Mouse (Mus musculus): ENCODE results near the gene Atad5. TPM values are rescaled to one million over a fixed set of nuclear protein-coding genes. Genes with fewer than 3 reads are reported as not detected.
A peak's percentile ranks its signal among the peaks of the same experiment; 100 is the strongest.
"Not testable (repeated sequence)": the region's sequence is repeated elsewhere in the genome, so short reads cannot be mapped to it uniquely, and the experiment has no call there.

The Atad5 gene
- polyA plus RNA-seq (2016; fragmentation: Nextera tagmentation; extraction: Ambion mirVana) = 15.0 and 15.9 TPM in 2 replicates

DNA sequence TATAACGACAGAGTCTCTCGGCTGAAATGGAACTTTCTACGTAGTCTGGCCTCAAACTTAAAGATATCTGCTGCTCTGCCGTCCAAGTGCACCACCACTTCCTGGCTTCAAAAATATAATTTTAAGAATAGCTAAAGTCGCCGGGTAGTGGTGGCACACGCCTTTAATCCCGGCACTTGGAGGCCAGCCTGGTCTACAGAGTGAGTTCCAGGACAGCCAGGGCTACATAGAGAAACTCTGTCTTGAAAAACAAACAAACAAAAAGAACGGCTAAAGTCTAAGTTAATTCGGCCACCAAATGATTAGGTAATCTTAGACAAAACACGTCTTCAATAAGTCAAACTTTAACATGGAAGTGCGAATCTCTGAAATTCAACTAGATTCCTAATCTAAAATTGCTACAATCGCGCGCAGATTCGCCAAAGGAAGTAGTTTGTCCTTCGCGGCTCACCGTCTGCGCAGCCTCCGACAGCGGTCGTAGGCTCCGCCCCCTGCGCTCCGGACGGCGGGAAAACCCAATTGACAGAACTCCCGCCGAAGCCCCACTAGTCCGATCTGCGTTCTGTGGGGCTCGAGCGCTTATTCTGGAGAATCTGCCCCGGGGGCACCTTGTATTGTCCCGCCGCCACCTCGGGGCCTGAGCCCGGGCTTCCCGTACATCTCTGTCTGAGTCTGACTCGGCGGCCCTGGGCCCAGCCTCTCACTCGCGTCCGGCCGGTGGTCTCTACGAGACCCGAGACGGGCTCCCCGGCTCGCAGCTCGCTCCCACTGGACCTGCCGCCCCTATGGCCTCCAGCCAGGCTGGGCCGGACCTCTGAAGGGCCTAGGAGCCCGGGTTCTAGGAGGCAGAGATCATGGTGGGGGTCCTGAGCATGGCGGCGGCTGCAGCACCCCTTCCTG lies at the start of gene Atad5:
Gene Atad5 (plus strand): TSS at position 484 of the 900 bp plus-strand sequence.
- Histone ChIP-seq H3K27me3 (replicated peaks) (no peaks in the 10 kb centered on the region), H3K4me1 (peaks cover 66% of the 10 kb centered on the region), H3K4me3 (peak within 1 kb of the TSS; percentile 100), H3K9me3 (replicated peaks) (no peaks in the 10 kb centered on the region), H3K27ac (peak within 1 kb of the TSS; percentile 89), H3K36me3 (peaks cover 21% of the 10 kb centered on the region), H3K4me2 (peak within 1 kb of the TSS; percentile 85), H3K9ac (peak within 1 kb of the TSS; percentile 100)
- 2% methylated on average over 57 of the region's 57 CpGs for WGBS (ENCODE audit: insufficient replicate concordance)
- peak; percentile 77 for ATAC-seq

- Histone ChIP-seq H3K4me3 (no peak overlapping the region), H3K9ac (no peak overlapping the region), H3K4me1 (no peaks in the 10 kb centered on the region), H3K27me3 (replicated peaks) (no peaks in the 10 kb centered on the region), H3K27ac (no peak overlapping the region), H3K4me2 (no peak overlapping the region), H3K9me3 (replicated peaks) (no peaks in the 10 kb centered on the region), H3K36me3 (peaks cover 53% of the 10 kb centered on the region)
- 54% methylated on average over 10 of the region's 10 CpGs for WGBS (ENCODE audit: insufficient replicate concordance)
- ATAC-seq = no peak
These were observed 46.4 kb upstream of the Atad5 start for GRCm38 (mm10) chr11:80042615-80043418.

DNA sequence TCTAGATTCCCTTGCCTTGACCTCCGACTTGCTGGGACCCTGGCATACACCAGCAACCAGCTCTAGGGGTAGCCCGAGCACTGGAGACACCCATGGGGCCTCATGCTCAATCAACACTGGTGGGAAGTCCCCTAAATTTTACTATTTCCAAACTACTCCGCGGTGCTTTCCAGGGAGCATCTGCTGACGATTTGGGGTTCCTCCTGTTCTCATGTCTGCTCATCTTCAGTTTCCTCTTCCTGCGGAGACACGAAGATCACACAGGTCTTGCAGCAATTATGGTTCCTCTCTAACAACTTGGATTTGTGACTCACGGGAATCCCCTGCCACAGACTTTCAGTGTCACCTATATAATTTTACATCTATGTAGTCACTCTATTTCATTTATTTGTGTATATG lies 45.8 kb upstream of the Atad5 start:
- H3K9ac ChIP-seq = no peak overlapping the region
- H3K36me3 ChIP-seq = peaks cover 59% of the 10 kb centered on the region
- no peak for ATAC-seq
- no peaks in the 10 kb centered on the region for H3K4me1 ChIP-seq
- no peaks in the 10 kb centered on the region for H3K27me3 ChIP-seq (replicated peaks)
- no peak overlapping the region for H3K4me3 ChIP-seq
- H3K9me3 ChIP-seq (replicated peaks) = no peaks in the 10 kb centered on the region
- H3K27ac ChIP-seq = no peak overlapping the region
- no peak overlapping the region for H3K4me2 ChIP-seq
- WGBS (ENCODE audit: insufficient replicate concordance) = 77% methylated on average over 8 of the region's 8 CpGs

DNA sequence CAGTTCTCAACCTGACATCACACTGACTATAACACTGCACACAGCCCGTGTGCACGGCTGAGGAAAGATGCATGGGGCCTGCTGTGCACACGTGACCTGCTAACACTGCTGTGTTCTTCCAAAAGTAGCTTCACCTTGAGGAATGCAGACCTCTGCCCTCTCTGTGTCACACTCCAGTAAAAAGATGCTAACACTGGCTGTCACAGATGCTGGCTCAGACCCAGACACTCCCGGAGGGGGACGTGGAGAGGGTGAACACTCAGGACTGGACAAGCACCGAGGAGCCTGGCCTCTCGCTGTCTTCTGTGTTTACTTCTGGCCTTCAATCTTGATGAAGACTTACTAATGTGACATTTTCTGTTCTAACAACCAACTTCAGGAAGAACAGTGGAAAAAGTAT lies 42.3 kb upstream of the Atad5 start:
- WGBS (ENCODE audit: insufficient replicate concordance) = 90% methylated on average over 7 of the region's 7 CpGs
- H3K4me3 ChIP-seq = no peak overlapping the region
- ATAC-seq = no peak
- no peak overlapping the region for H3K9ac ChIP-seq
- H3K4me2 ChIP-seq = no peak overlapping the region
- H3K27ac ChIP-seq = no peak overlapping the region
- no peaks in the 10 kb centered on the region for H3K9me3 ChIP-seq (replicated peaks)
- peaks cover 93% of the 10 kb centered on the region for H3K36me3 ChIP-seq
- H3K4me1 ChIP-seq = no peaks in the 10 kb centered on the region
- no peaks in the 10 kb centered on the region for H3K27me3 ChIP-seq (replicated peaks)

GRCm38 (mm10) chr11:80050088-80050487 lies 39.1 kb upstream of the Atad5 start:
- Histone ChIP-seq H3K4me2 (no peak overlapping the region), H3K27me3 (replicated peaks) (no peaks in the 10 kb centered on the region), H3K4me1 (no peaks in the 10 kb centered on the region), H3K9me3 (replicated peaks) (no peaks in the 10 kb centered on the region), H3K36me3 (peaks cover 97% of the 10 kb centered on the region), H3K4me3 (no peak overlapping the region), H3K9ac (no peak overlapping the region), H3K27ac (no peak overlapping the region)
- WGBS (ENCODE audit: insufficient replicate concordance) = 65% methylated on average over 2 of the region's 2 CpGs
- ATAC-seq = no peak

GRCm38 (mm10) chr11:80052456-80052855 lies 36.7 kb upstream of the Atad5 start:
- no peak overlapping the region for H3K27ac ChIP-seq
- 83% methylated on average over 7 of the region's 7 CpGs for WGBS (ENCODE audit: insufficient replicate concordance)
- no peak overlapping the region for H3K4me3 ChIP-seq
- no peak overlapping the region for H3K9ac ChIP-seq
- peaks cover 98% of the 10 kb centered on the region for H3K36me3 ChIP-seq
- H3K27me3 ChIP-seq (replicated peaks) = no peaks in the 10 kb centered on the region
- H3K4me1 ChIP-seq = no peaks in the 10 kb centered on the region
- no peaks in the 10 kb centered on the region for H3K9me3 ChIP-seq (replicated peaks)
- no peak overlapping the region for H3K4me2 ChIP-seq
- no peak for ATAC-seq

- Histone ChIP-seq H3K4me2 (no peak overlapping the region), H3K9me3 (replicated peaks) (no peaks in the 10 kb centered on the region), H3K27ac (no peak overlapping the region), H3K9ac (no peak overlapping the region), H3K4me3 (no peak overlapping the region), H3K27me3 (replicated peaks) (no peaks in the 10 kb centered on the region), H3K36me3 (peaks cover 98% of the 10 kb centered on the region), H3K4me1 (no peaks in the 10 kb centered on the region)
- ATAC-seq = no peak
- WGBS (ENCODE audit: insufficient replicate concordance) = 88% methylated on average over 5 of the region's 5 CpGs
These were observed 36.0 kb upstream of the Atad5 start for GRCm38 (mm10) chr11:80053171-80053570.

DNA sequence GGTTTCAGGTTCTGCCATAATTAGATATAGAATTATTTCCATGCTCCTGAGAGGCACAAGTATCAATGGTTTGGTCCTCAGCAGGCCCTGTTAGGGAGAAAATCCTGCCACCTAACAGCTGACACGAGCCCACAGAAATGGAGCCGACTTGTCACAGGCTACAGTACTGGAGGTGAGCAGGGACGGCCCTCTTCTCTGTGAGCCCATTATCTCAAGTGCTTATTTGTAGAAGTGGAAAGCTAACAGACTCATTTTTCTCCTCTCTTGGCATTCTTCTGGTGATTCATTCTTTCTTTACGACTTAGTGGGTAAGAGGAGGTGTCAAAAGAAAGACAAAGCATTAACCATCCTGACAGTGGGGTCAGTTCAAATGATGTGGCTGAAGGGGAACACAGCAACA lies 34.5 kb upstream of the Atad5 start:
- Histone ChIP-seq H3K4me3 (no peak overlapping the region), H3K9ac (no peak overlapping the region), H3K4me2 (no peak overlapping the region), H3K36me3 (peaks cover 98% of the 10 kb centered on the region), H3K4me1 (no peaks in the 10 kb centered on the region), H3K27ac (no peak overlapping the region), H3K9me3 (replicated peaks) (no peaks in the 10 kb centered on the region), H3K27me3 (replicated peaks) (no peaks in the 10 kb centered on the region)
- no peak for ATAC-seq
- WGBS (ENCODE audit: insufficient replicate concordance) = 83% methylated on average over 4 of the region's 4 CpGs

GRCm38 (mm10) chr11:80056141-80056540 lies 33.1 kb upstream of the Atad5 start:
- Histone ChIP-seq H3K4me2 (no peak overlapping the region), H3K9ac (no peak overlapping the region), H3K4me3 (no peak overlapping the region), H3K27me3 (replicated peaks) (no peaks in the 10 kb centered on the region), H3K9me3 (replicated peaks) (no peaks in the 10 kb centered on the region), H3K36me3 (peaks cover 98% of the 10 kb centered on the region), H3K4me1 (no peaks in the 10 kb centered on the region), H3K27ac (no peak overlapping the region)
- ATAC-seq = no peak
- WGBS (ENCODE audit: insufficient replicate concordance) = 91% methylated on average over 9 of the region's 9 CpGs

DNA sequence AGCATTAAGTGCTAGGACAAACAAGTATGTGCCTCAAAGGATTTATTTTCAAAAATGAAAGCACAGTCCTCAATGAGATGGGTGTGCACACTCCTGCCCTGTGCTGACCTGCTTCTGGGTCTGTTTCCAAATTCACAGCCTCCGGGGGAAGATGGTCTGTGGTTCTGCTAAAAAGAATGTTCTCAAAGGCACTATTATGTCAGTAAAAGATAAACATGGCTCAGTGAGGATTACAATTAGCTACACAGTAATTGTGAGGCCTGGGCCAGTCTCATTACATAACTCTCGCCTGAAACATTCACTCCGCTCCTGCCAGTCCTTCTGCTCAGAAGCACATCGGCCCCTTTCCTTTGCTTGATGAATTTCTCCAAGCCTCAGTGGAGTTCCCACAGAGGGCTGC lies 27.0 kb upstream of the Atad5 start:
- Histone ChIP-seq H3K36me3 (peaks cover 97% of the 10 kb centered on the region), H3K27ac (0 out of 2 replicates have a peak overlapping the region, but pooled peaks have one; percentile 6), H3K27me3 (replicated peaks) (no peaks in the 10 kb centered on the region), H3K9ac (no peak overlapping the region), H3K4me3 (no peak overlapping the region), H3K4me2 (no peak overlapping the region), H3K9me3 (replicated peaks) (no peaks in the 10 kb centered on the region), H3K4me1 (peaks cover 3% of the 10 kb centered on the region; the same call in 1 of the 2 replicates)
- no peak for ATAC-seq
- WGBS (ENCODE audit: insufficient replicate concordance) = 87% methylated on average over 4 of the region's 4 CpGs

GRCm38 (mm10) chr11:80066373-80066772 lies 22.8 kb upstream of the Atad5 start:
- H3K9me3 ChIP-seq (replicated peaks); ATAC-seq; H3K27me3 ChIP-seq (replicated peaks); H3K4me2 ChIP-seq; H3K9ac ChIP-seq; H3K27ac ChIP-seq; H3K4me3 ChIP-seq: not testable (repeated sequence)
- peaks cover 89% of the 10 kb centered on the region for H3K36me3 ChIP-seq
- H3K4me1 ChIP-seq = peaks cover 40% of the 10 kb centered on the region
- WGBS (ENCODE audit: insufficient replicate concordance) = 73% methylated on average over 4 of the region's 4 CpGs

GRCm38 (mm10) chr11:80067558-80067957 lies 21.6 kb upstream of the Atad5 start:
- ATAC-seq = no peak
- Histone ChIP-seq H3K4me3 (no peak overlapping the region), H3K27me3 (replicated peaks) (no peaks in the 10 kb centered on the region), H3K9me3 (replicated peaks) (no peaks in the 10 kb centered on the region), H3K4me2 (no peak overlapping the region), H3K27ac (peak overlapping the region; percentile 45), H3K9ac (no peak overlapping the region), H3K4me1 (peaks cover 48% of the 10 kb centered on the region), H3K36me3 (peaks cover 81% of the 10 kb centered on the region)
- 45% methylated on average over 5 of the region's 5 CpGs for WGBS (ENCODE audit: insufficient replicate concordance)
